Mouse (Mus musculus) liver, embryonic 11.5 days (tissue): Measurements from ENCODE around the gene Cldn22. TPM values are rescaled to one million over a fixed set of nuclear protein-coding genes. Genes with fewer than 3 reads are reported as not detected.

Experiments used
- ATAC-seq: fragments of 200-750 bp; cut with Nextera tagmentation; replicated peaks from 2 replicates; pipeline ENCODE4 v1.8.0; 2017; ENCODE audit warnings: moderate number of reproducible peaks, mild to moderate bottlenecking, moderate TSS enrichment, moderate library complexity; ENCODE audit not compliant: low FRiP score
- DNase-seq: peaks from one replicate; pipeline ENCODE4 v3.0.0-alpha.2; 2017; ENCODE audit warnings: low spot score
- H3K27ac ChIP-seq: fragments of 300-500 bp; sonication (generic); 2 replicates; pipeline ENCODE4 v1.5.1; 2014; ENCODE audit warnings: mild to moderate bottlenecking, low read depth, low read length, control low read depth
- H3K27me3 ChIP-seq: fragments of 300-500 bp; sonication (generic); replicated peaks from 2 replicates; pipeline ENCODE4 v1.6.1; 2014; ENCODE audit warnings: low read length, mixed read lengths; ENCODE audit not compliant: control insufficient read depth, insufficient read depth
- H3K36me3 ChIP-seq: fragments of 300-500 bp; sonication (generic); 2 replicates; pipeline ENCODE4 v1.6.1; 2014; ENCODE audit warnings: mild to moderate bottlenecking, low read length, moderate library complexity, mixed read lengths; ENCODE audit not compliant: control insufficient read depth, insufficient read depth
- H3K4me1 ChIP-seq: fragments of 300-500 bp; sonication (generic); replicated peaks from 2 replicates; pipeline ENCODE4 v1.6.1; 2014; ENCODE audit warnings: low read length, mixed read lengths; ENCODE audit not compliant: control insufficient read depth, insufficient read depth
- H3K4me2 ChIP-seq: fragments of 300-500 bp; sonication (generic); 2 replicates; pipeline ENCODE4 v1.6.1; 2014; ENCODE audit warnings: mild to moderate bottlenecking, control low read depth, moderate library complexity
- H3K4me3 ChIP-seq: fragments of 300-500 bp; sonication (generic); 2 replicates; pipeline ENCODE4 v1.5.1; 2014; ENCODE audit warnings: low read depth, low read length, control low read depth
- H3K9ac ChIP-seq: fragments of 300-500 bp; sonication (generic); 2 replicates; pipeline ENCODE4 v1.6.1; 2014; ENCODE audit warnings: low read depth, low read length, control low read depth
- H3K9me3 ChIP-seq: fragments of 300-500 bp; sonication (generic); 2 replicates; pipeline ENCODE4 v1.6.1; 2016; ENCODE audit warnings: low read length, inconsistent platforms, mixed read lengths; ENCODE audit not compliant: control insufficient read depth
- WGBS: fragments of 180-500 bp; shearing (Covaris S2); extraction: QIAGEN DNeasy Blood & Tissue Kit; methylation state at CpG from one replicate; pipeline ENCODE4 v1.1.7; 2014; 5-methylcytosine and 5-hydroxymethylcytosine counted together
- polyA plus RNA-seq: library from polyadenylated mRNA; unstranded; fragments of >200 nt; fragmentation: Nextera tagmentation; extraction: Ambion mirVana; gene quantifications from 2 replicates; pipeline ENCODE4 v1.2.1, GENCODE M21; 2014

Cldn22 gene
- not detected in 2 replicates for polyA plus RNA-seq

DNA sequence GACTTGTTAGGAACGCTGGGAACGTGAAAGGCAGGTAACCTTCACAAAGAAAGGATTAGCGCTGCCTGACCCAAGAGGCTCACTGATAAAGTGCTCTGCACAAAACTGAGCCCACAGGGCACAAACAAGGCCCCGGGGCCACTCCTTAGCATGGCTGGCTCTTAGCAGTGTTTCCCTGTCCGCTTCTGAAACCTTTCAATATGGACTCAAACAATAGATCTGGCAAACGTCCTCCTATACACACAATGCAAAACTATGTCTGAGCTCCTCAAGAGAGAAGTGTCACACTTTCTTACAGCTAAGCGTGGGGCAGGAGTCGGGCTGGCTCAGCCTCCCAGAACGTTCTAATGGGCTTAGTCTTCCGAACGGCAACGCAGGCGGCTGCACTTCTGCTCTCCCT lies at the start of gene Cldn22:
Gene Cldn22 (plus strand): TSS at position 301 of the 400 bp plus-strand sequence.
- no peak within 1 kb of the TSS for H3K27ac ChIP-seq
- 80% methylated on average over 13 of the region's 13 CpGs for WGBS

GRCm38 (mm10) chr8:47777415-47777814 lies 46.9 kb upstream of the Cldn22 start:
- H3K27ac ChIP-seq = no peak overlapping the region
- H3K36me3 ChIP-seq = no peaks in the 10 kb centered on the region
- no peak overlapping the region for H3K9ac ChIP-seq
- no peak overlapping the region for H3K4me2 ChIP-seq
- ATAC-seq (no peak), DNase-seq (no peak)
- WGBS = 86% methylated on average over 7 of the region's 7 CpGs
- H3K4me1 ChIP-seq = no peaks in the 10 kb centered on the region
- no peak overlapping the region for H3K4me3 ChIP-seq
- no peaks in the 10 kb centered on the region for H3K27me3 ChIP-seq
- H3K9me3 ChIP-seq = no peaks in the 10 kb centered on the region

More for the DNA sequence above, at the start of gene Cldn22:
- H3K4me1 ChIP-seq = no peaks in the 10 kb centered on the region
- no peaks in the 10 kb centered on the region for H3K27me3 ChIP-seq
- H3K9me3 ChIP-seq = no peaks in the 10 kb centered on the region
- H3K4me2 ChIP-seq = no peak within 1 kb of the TSS
- no peak within 1 kb of the TSS for H3K4me3 ChIP-seq
- no peaks in the 10 kb centered on the region for H3K36me3 ChIP-seq
- ATAC-seq (no peak), DNase-seq (no peak)
- no peak within 1 kb of the TSS for H3K9ac ChIP-seq

- no peaks in the 10 kb centered on the region for H3K27me3 ChIP-seq
- DNase-seq = no peak
- H3K4me1 ChIP-seq = no peaks in the 10 kb centered on the region
- no peaks in the 10 kb centered on the region for H3K36me3 ChIP-seq
- H3K4me3 ChIP-seq = no peak overlapping the region
- WGBS = 75% methylated on average over 6 of the region's 6 CpGs
- no peaks in the 10 kb centered on the region for H3K9me3 ChIP-seq
- no peak overlapping the region for H3K9ac ChIP-seq
- no peak overlapping the region for H3K4me2 ChIP-seq
- ATAC-seq = no peak
- no peak overlapping the region for H3K27ac ChIP-seq
Measured at GRCm38 (mm10) chr8:47779589-47779988, 44.7 kb upstream of the Cldn22 start.

- H3K9me3 ChIP-seq = no peaks in the 10 kb centered on the region
- no peaks in the 10 kb centered on the region for H3K27me3 ChIP-seq
- H3K4me3 ChIP-seq = no peak overlapping the region
- no peak overlapping the region for H3K4me2 ChIP-seq
- WGBS = 83% methylated on average over 4 of the region's 4 CpGs
- no peak overlapping the region for H3K9ac ChIP-seq
- no peak overlapping the region for H3K27ac ChIP-seq
- H3K4me1 ChIP-seq = no peaks in the 10 kb centered on the region
- no peak for DNase-seq
- no peak for ATAC-seq
- H3K36me3 ChIP-seq = no peaks in the 10 kb centered on the region
Measured at GRCm38 (mm10) chr8:47781881-47782280, 42.4 kb upstream of the Cldn22 start.

DNA sequence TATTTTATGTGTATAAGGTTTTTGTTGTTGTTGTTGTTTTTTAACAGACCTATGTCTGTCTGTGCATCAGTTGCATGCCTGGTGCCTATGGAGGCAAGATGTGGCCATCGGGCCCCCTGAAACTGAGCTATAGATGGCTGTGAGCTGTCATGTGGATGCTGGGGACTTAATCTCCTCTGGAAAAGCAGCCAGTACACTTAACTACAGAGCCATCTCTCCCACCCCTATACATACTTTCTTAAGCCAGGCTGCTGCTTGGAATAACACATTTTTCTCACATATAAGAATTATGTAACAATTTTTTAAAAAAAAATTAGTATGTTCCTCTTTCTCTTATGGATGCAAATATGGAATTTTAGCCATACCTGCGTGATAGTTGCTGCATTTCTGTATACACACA lies 40.7 kb upstream of the Cldn22 start:
- no peak for ATAC-seq
- no peak for DNase-seq
- no peak overlapping the region for H3K4me3 ChIP-seq
- WGBS = 87% methylated on average over 2 of the region's 2 CpGs
- H3K27ac ChIP-seq = no peak overlapping the region
- H3K4me1 ChIP-seq = no peaks in the 10 kb centered on the region
- H3K9ac ChIP-seq = no peak overlapping the region
- no peaks in the 10 kb centered on the region for H3K27me3 ChIP-seq
- H3K4me2 ChIP-seq = no peak overlapping the region
- no peaks in the 10 kb centered on the region for H3K36me3 ChIP-seq
- no peaks in the 10 kb centered on the region for H3K9me3 ChIP-seq

DNA sequence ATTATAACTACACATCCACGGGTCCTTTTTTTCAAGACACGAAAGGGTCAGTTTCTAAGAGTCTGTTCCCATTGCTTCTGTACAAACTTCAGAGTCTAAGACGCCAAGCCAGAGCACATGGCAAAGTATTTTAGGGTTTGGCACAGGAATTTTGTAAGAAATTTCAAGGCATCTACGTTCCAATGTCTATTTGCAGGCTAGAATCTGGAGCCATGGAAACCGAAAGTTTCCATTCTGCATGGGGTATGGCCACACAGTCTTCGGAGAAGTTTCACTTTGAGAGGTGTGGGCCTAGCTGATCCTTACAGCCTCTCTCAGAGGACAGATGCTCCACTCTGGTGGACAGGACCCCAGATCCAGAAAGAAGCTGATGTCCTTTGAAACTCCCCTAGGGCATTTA lies 40.3 kb upstream of the Cldn22 start:
- ATAC-seq (no peak), DNase-seq (no peak)
- no peaks in the 10 kb centered on the region for H3K4me1 ChIP-seq
- H3K27me3 ChIP-seq = no peaks in the 10 kb centered on the region
- no peaks in the 10 kb centered on the region for H3K36me3 ChIP-seq
- no peak overlapping the region for H3K9ac ChIP-seq
- no peak overlapping the region for H3K4me2 ChIP-seq
- no peak overlapping the region for H3K27ac ChIP-seq
- no peak overlapping the region for H3K4me3 ChIP-seq
- no peaks in the 10 kb centered on the region for H3K9me3 ChIP-seq
- 87% methylated on average over 6 of the region's 6 CpGs for WGBS

DNA sequence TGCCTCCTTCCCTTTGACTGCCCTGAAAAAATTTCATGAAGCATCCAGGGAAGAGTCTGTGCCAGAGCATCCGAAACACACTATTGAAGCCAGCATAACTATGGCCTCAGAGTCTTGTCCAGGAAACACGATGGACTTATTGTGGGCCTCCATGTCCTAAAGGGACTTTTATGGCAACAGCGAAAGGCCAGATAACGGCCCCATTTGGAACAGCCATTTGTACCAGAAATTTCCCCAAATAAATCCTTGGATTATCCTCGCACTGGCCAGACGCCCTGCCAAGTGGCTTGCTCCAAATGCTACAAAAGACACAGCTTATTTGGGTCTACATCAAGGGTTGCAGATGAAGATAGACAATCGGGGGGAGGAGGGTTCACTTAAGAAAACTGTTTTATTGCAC lies 39.8 kb upstream of the Cldn22 start:
- no peaks in the 10 kb centered on the region for H3K9me3 ChIP-seq
- WGBS = 80% methylated on average over 7 of the region's 7 CpGs

GRCm38 (mm10) chr8:47786323-47786722 lies 38.0 kb upstream of the Cldn22 start:
- DNase-seq = no peak
- Histone ChIP-seq H3K4me2 (no peak overlapping the region), H3K36me3 (no peaks in the 10 kb centered on the region), H3K9me3 (no peaks in the 10 kb centered on the region), H3K4me3 (no peak overlapping the region), H3K4me1 (no peaks in the 10 kb centered on the region), H3K9ac (no peak overlapping the region), H3K27ac (no peak overlapping the region), H3K27me3 (no peaks in the 10 kb centered on the region)
- 93% methylated on average over 15 of the region's 15 CpGs for WGBS
- ATAC-seq = no peak

More for the DNA sequence above, 39.8 kb upstream of the Cldn22 start:
- no peak for DNase-seq
- H3K4me2 ChIP-seq = no peak overlapping the region
- H3K9ac ChIP-seq = no peak overlapping the region
- H3K36me3 ChIP-seq = no peaks in the 10 kb centered on the region
- H3K4me1 ChIP-seq = no peaks in the 10 kb centered on the region
- no peak for ATAC-seq
- no peak overlapping the region for H3K4me3 ChIP-seq
- no peaks in the 10 kb centered on the region for H3K27me3 ChIP-seq
- H3K27ac ChIP-seq = no peak overlapping the region

- Histone ChIP-seq H3K27ac (no peak overlapping the region), H3K36me3 (no peaks in the 10 kb centered on the region)
- WGBS = 67% methylated on average over 10 of the region's 10 CpGs
Measured at GRCm38 (mm10) chr8:47787705-47788104, 36.6 kb upstream of the Cldn22 start.

More at GRCm38 (mm10) chr8:47787705-47788104, 36.6 kb upstream of the Cldn22 start:
- ATAC-seq (no peak), DNase-seq (no peak)
- Histone ChIP-seq H3K9me3 (no peaks in the 10 kb centered on the region), H3K4me2 (no peak overlapping the region), H3K27me3 (no peaks in the 10 kb centered on the region), H3K4me3 (no peak overlapping the region), H3K4me1 (no peaks in the 10 kb centered on the region), H3K9ac (no peak overlapping the region)
